Mouse (Mus musculus) hematopoietic stem cell, adult 5-6 weeks (primary cell): ENCODE results near the gene Tnrc6a. TPM values are rescaled to one million over a fixed set of nuclear protein-coding genes. Genes with fewer than 3 reads are reported as not detected.
"Not testable (repeated sequence)": the region's sequence is repeated elsewhere in the genome, so short reads cannot be mapped to it uniquely, and the experiment has no call there.

Source experiments
- ATAC-seq, 2 experiments: fragments of 125-278 bp in 1 of 2; replicated peaks in 1 of 2; 2 replicates each; pipeline ENCODE4 v1.8.0; 2016 to 2017; ENCODE audit warnings: inconsistent platforms in 2 of 2, mild to moderate bottlenecking in 2 of 2, moderate number of reproducible peaks in 2 of 2, low read depth in 1 of 2, moderate TSS enrichment in 1 of 2; ENCODE audit not compliant: low FRiP score in 2 of 2, poor library complexity in 2 of 2, severe bottlenecking in 2 of 2, insufficient read depth in 1 of 2, low TSS enrichment in 1 of 2
- total RNA-seq: library from RNA; stranded (forward); fragments of 172-1452, 232-1000 nt; gene quantifications from 2 replicates; pipeline ENCODE4 v1.2.3, GENCODE M21; 2017

The Tnrc6a gene
- 50.2 and 53.0 TPM in 2 replicates for total RNA-seq

GRCm38 (mm10) chr7:123123665-123124298 lies at the start of gene Tnrc6a:
TSS of gene Tnrc6a (plus strand) at chr7:123123885.
- ATAC-seq, result peak; percentile 85 to 95

DNA sequence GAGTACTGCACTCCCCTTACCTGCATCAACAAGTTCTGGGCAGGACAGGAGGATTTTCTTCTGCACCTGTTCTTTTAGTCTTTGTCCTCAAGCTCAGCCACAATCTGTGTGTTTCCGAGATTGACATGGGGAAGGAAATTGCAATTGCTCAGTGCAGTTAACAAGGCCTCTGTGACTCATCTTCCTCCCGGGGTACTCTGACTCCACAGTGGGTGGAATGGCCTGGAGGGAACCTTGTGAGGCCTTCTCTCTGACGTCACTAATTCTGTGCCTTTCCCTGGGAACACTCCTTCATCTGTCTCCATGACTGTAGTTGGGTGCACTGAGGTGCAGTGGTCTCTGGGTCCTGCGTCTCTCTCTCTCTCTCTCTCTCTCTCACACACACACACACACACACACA lies 41.4 kb upstream of the Tnrc6a start:
- ATAC-seq, result no peak

- ATAC-seq, result no peak
Measured at GRCm38 (mm10) chr7:123083441-123084123, 40.1 kb upstream of the Tnrc6a start.

DNA sequence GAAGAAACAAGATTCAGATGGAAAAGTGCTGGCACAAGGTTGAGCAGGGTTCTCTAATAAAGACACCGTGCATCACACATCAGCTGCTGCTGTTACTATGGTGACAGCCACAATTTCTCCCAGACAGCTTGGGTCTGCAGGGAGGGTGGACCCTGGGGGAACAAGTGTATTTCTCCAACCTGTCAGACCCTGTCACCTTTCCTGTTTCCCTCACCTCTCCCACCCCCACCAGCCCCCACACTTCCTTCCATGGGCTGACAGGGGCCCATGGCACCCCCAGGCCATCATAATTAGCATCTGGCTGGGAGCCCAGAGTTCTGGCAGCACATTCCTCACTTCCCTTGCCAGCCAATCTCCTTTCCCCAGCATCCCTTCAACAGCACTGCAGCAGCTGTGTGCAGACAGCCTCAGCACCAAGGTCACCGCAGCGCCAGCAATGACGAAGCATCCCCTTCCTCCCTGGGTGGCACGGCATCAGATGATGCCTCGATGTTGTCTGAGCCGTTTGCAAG lies 39.4 kb upstream of the Tnrc6a start:
- peak; percentile 88 to 95 for ATAC-seq

GRCm38 (mm10) chr7:123084708-123085107 lies 39.0 kb upstream of the Tnrc6a start:
- peak; percentile 51 to 61 for ATAC-seq

DNA sequence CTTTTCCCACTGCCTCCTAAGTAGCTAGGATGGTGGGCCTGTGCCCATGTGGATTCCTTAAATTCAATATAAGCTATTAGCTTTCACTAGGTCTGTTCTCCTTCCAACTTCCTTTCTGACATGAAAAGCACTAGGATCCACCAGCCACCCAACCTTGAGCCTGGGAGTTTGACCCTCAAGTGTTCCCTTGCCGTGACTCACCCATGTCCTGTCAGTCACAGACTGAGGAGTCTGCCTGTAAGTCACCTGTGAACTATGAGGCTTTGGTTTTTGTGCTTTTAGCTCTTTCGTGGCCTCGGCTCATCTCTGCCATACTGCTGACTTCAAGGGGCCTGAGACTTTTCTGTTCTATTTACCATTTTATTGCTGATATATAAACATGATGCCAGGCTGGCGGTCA lies 34.8 kb upstream of the Tnrc6a start:
- no peak for ATAC-seq

GRCm38 (mm10) chr7:123096344-123097120 lies 27.2 kb upstream of the Tnrc6a start:
- no peak for ATAC-seq

GRCm38 (mm10) chr7:123097891-123098750 lies 25.6 kb upstream of the Tnrc6a start:
- ATAC-seq, result 0 out of 4 replicates have a peak, but pooled peaks of 1 of the 2 experiments have one; percentile 32

- no peak for ATAC-seq
Measured at GRCm38 (mm10) chr7:123101295-123101694, 22.4 kb upstream of the Tnrc6a start.

DNA sequence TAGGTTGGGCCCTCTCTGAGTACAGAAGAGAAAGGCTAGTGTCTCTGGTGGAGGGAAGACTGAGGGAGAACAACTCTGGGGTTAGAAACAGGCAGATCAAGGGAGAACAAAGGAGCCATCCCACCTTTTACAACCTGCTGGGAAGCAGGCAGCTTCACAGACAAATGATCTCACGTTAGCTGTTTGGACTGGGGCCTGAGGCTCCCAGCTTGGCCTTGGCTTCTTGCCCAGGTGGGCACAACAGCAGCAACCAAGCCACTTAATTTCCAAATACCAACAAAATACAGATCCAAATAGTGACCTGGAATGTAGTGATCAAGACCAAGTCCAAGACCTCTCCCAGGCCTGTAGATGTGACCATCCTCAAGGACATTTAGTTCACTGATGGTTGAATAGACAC lies 18.3 kb upstream of the Tnrc6a start:
- ATAC-seq, result not testable (repeated sequence)

GRCm38 (mm10) chr7:123105906-123106305 lies 17.8 kb upstream of the Tnrc6a start:
- no peak for ATAC-seq

DNA sequence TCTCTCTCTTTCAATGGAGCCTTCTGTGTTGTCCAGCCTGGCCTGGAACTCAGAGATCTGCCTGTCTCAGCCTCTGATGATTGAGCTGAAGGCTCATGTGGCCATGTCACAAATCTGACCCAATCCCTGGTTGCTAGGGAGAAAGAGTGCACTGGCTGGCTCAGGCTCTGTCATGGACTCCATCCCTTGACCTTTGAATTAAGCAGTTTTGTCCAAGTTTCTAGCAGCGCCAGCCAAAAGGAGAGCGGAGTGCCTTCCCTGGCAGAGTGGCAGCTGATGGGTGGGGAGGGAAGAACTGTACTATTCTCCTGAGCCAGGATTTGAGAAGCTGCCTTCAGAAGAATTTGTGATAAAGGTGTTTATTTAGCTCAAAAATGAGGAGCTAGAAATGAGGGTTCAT lies 17.4 kb upstream of the Tnrc6a start:
- no peak for ATAC-seq

DNA sequence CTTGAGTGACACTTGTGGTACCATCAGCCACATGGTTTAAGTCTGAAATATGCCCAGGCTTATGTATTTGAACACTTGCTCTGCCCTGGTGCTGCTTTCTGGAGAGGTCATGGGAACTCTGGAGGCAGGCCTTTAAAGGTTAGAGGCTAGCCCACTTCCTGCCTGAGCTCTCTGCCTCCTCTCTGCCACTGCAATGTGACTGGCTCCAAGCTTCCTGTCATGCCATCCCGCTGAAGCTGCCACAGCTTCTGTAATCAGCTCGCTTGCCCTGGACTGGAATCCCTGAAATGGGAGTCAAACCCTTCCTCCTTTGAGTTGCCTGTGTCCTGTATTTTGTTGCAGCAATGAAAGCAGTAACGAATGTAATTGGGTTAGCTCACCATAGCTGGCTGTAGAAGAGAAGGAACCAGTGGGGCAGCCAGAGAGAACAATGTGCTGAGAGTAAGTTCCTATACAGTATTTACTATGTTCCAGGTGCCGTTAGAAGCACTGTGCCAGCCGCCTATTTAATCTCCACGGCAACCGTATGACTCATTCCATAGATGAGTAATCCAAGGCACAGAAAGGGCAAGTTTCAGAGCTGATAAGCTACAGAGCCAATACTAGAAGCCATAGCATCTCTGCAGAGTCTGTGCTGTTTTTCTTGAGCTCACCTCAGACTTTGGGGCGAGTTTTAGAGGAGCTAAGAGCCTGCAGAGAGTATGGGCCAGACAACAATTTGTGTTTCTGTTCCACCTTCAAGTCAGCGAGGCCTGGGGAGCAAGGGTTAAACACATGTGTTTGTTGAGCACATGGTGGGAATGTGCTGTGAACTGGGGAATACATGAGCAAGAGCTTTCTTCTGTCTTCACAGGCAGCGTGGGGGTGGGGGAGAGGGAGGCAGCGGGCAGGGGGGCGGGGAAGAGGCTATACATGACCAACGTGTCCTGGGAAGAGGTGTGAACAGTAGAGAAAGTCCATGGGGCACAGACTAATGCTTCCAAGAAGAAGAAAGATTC lies 15.3 kb upstream of the Tnrc6a start:
- ATAC-seq, result 0 out of 4 replicates have a peak, but pooled peaks of 1 of the 2 experiments have one; percentile 17

GRCm38 (mm10) chr7:123109361-123110000 lies 14.2 kb upstream of the Tnrc6a start:
- ATAC-seq, result no peak

GRCm38 (mm10) chr7:123110135-123110534 lies 13.6 kb upstream of the Tnrc6a start:
- ATAC-seq, result no peak

- ATAC-seq, result peak in 1 of 2 experiments; percentile 21; a peak in 1 of 4 replicates
Measured at GRCm38 (mm10) chr7:123113590-123113989, 10.1 kb upstream of the Tnrc6a start.
